Mouse (Mus musculus): ENCODE measurements at regions not wholly inside any gene's neighbourhood (a gene's known extent, or its start where the extent isn't known, plus 50 kb on each side); places are given as distances from the start of the nearest gene placed in this dataset.

GRCm38 (mm10) chr10:68961376-68961775 lies 189.9 kb upstream of the Rhobtb1 start:
- Histone ChIP-seq H3K4me3 (ENCODE audit: insufficient read depth, low read depth, low read length) (no peak overlapping the region), H3K9ac (ENCODE audit: low read depth, low read length) (no peak overlapping the region), H3K27me3 (ENCODE audit: control insufficient read depth, insufficient read depth, low read length) (no peaks in the 10 kb centered on the region), H3K36me3 (ENCODE audit: control insufficient read depth, insufficient read depth, low read length) (no peaks in the 10 kb centered on the region), H3K27ac (replicated peaks; ENCODE audit: insufficient read depth, low read depth, low read length) (no peak overlapping the region), H3K4me1 (ENCODE audit: control insufficient read depth, insufficient read depth, low read length) (no peaks in the 10 kb centered on the region), H3K79me2 (ENCODE audit: control insufficient read depth, insufficient read depth, low read length) (no peaks in the 10 kb centered on the region)
- DNase-seq (ENCODE audit: extremely low read depth, low read depth, low spot score) = no peak
- WGBS = 67% methylated on average over 1 of the region's 1 CpGs
- TF ChIP-seq CTCF (IDR thresholded peaks at IDR 0.05; ENCODE audit: low read depth, low read length) (no peak), POLR2A (IDR thresholded peaks at IDR 0.05; ENCODE audit: extremely low read depth, insufficient read depth, low read length) (no peak)

- Histone ChIP-seq H3K27me3 (ENCODE audit: control insufficient read depth, insufficient read depth, low read length) (no peaks in the 10 kb centered on the region), H3K79me2 (ENCODE audit: control insufficient read depth, insufficient read depth, low read length) (no peaks in the 10 kb centered on the region), H3K4me1 (ENCODE audit: control insufficient read depth, insufficient read depth, low read length) (no peaks in the 10 kb centered on the region), H3K4me3 (ENCODE audit: insufficient read depth, low read depth, low read length) (no peak overlapping the region), H3K9ac (ENCODE audit: low read depth, low read length) (no peak overlapping the region), H3K27ac (replicated peaks; ENCODE audit: insufficient read depth, low read depth, low read length) (no peak overlapping the region), H3K36me3 (ENCODE audit: control insufficient read depth, insufficient read depth, low read length) (no peaks in the 10 kb centered on the region)
- 83% methylated on average over 8 of the region's 8 CpGs for WGBS
- no peak for DNase-seq (ENCODE audit: extremely low read depth, low read depth, low spot score)
- TF ChIP-seq POLR2A (IDR thresholded peaks at IDR 0.05; ENCODE audit: extremely low read depth, insufficient read depth, low read length) (no peak), CTCF (IDR thresholded peaks at IDR 0.05; ENCODE audit: low read depth, low read length) (no peak)
Observed at GRCm38 (mm10) chr10:68963090-68963489, 188.1 kb upstream of the Rhobtb1 start.

- no peak for DNase-seq (ENCODE audit: extremely low read depth, low read depth, low spot score)
- H3K27me3 ChIP-seq (ENCODE audit: control insufficient read depth, insufficient read depth, low read length) = no peaks in the 10 kb centered on the region
- no peak overlapping the region for H3K4me3 ChIP-seq (ENCODE audit: insufficient read depth, low read depth, low read length)
- no peak overlapping the region for H3K27ac ChIP-seq (replicated peaks; ENCODE audit: insufficient read depth, low read depth, low read length)
- H3K79me2 ChIP-seq (ENCODE audit: control insufficient read depth, insufficient read depth, low read length) = no peaks in the 10 kb centered on the region
- H3K4me1 ChIP-seq (ENCODE audit: control insufficient read depth, insufficient read depth, low read length) = no peaks in the 10 kb centered on the region
- 100% methylated on average over 1 of the region's 1 CpGs for WGBS
- H3K36me3 ChIP-seq (ENCODE audit: control insufficient read depth, insufficient read depth, low read length) = no peaks in the 10 kb centered on the region
- H3K9ac ChIP-seq (ENCODE audit: low read depth, low read length) = no peak overlapping the region
- TF ChIP-seq POLR2A (IDR thresholded peaks at IDR 0.05; ENCODE audit: extremely low read depth, insufficient read depth, low read length) (no peak), CTCF (IDR thresholded peaks at IDR 0.05; ENCODE audit: low read depth, low read length) (no peak)
Observed at GRCm38 (mm10) chr10:68965271-68965670, 186.0 kb upstream of the Rhobtb1 start.

GRCm38 (mm10) chr10:68967976-68968968 lies 183.0 kb upstream of the Rhobtb1 start:
- Histone ChIP-seq H3K9ac (ENCODE audit: low read depth, low read length) (no peak overlapping the region), H3K27me3 (ENCODE audit: control insufficient read depth, insufficient read depth, low read length) (no peaks in the 10 kb centered on the region), H3K79me2 (ENCODE audit: control insufficient read depth, insufficient read depth, low read length) (no peaks in the 10 kb centered on the region), H3K4me1 (ENCODE audit: control insufficient read depth, insufficient read depth, low read length) (no peaks in the 10 kb centered on the region), H3K27ac (replicated peaks; ENCODE audit: insufficient read depth, low read depth, low read length) (no peak overlapping the region), H3K36me3 (ENCODE audit: control insufficient read depth, insufficient read depth, low read length) (no peaks in the 10 kb centered on the region), H3K4me3 (ENCODE audit: insufficient read depth, low read depth, low read length) (no peak overlapping the region)
- TF ChIP-seq CTCF (IDR thresholded peaks at IDR 0.05; ENCODE audit: low read depth, low read length) = no peak
- TF ChIP-seq POLR2A (IDR thresholded peaks at IDR 0.05; ENCODE audit: extremely low read depth, insufficient read depth, low read length) = no peak
- no peak for DNase-seq (ENCODE audit: extremely low read depth, low read depth, low spot score)
- WGBS = 67% methylated on average over 15 of the region's 15 CpGs

GRCm38 (mm10) chr10:68970521-68970920 lies 180.7 kb upstream of the Rhobtb1 start:
- H3K9ac ChIP-seq (ENCODE audit: low read depth, low read length) = no peak overlapping the region
- H3K36me3 ChIP-seq (ENCODE audit: control insufficient read depth, insufficient read depth, low read length) = no peaks in the 10 kb centered on the region
- WGBS = 78% methylated on average over 2 of the region's 2 CpGs
- no peak overlapping the region for H3K27ac ChIP-seq (replicated peaks; ENCODE audit: insufficient read depth, low read depth, low read length)
- H3K27me3 ChIP-seq (ENCODE audit: control insufficient read depth, insufficient read depth, low read length) = no peaks in the 10 kb centered on the region
- no peak for DNase-seq (ENCODE audit: extremely low read depth, low read depth, low spot score)
- TF ChIP-seq CTCF (IDR thresholded peaks at IDR 0.05; ENCODE audit: low read depth, low read length) (no peak), POLR2A (IDR thresholded peaks at IDR 0.05; ENCODE audit: extremely low read depth, insufficient read depth, low read length) (no peak)
- no peaks in the 10 kb centered on the region for H3K79me2 ChIP-seq (ENCODE audit: control insufficient read depth, insufficient read depth, low read length)
- H3K4me1 ChIP-seq (ENCODE audit: control insufficient read depth, insufficient read depth, low read length) = no peaks in the 10 kb centered on the region
- H3K4me3 ChIP-seq (ENCODE audit: insufficient read depth, low read depth, low read length) = no peak overlapping the region

- TF ChIP-seq CTCF (IDR thresholded peaks at IDR 0.05; ENCODE audit: low read depth, low read length) = no peak
- TF ChIP-seq POLR2A (IDR thresholded peaks at IDR 0.05; ENCODE audit: extremely low read depth, insufficient read depth, low read length) = no peak
- WGBS = 77% methylated on average over 7 of the region's 7 CpGs
- H3K4me1 ChIP-seq (ENCODE audit: control insufficient read depth, insufficient read depth, low read length) = no peaks in the 10 kb centered on the region
- no peaks in the 10 kb centered on the region for H3K27me3 ChIP-seq (ENCODE audit: control insufficient read depth, insufficient read depth, low read length)
- H3K9ac ChIP-seq (ENCODE audit: low read depth, low read length) = no peak overlapping the region
- H3K79me2 ChIP-seq (ENCODE audit: control insufficient read depth, insufficient read depth, low read length) = no peaks in the 10 kb centered on the region
- no peak for DNase-seq (ENCODE audit: extremely low read depth, low read depth, low spot score)
- no peak overlapping the region for H3K4me3 ChIP-seq (ENCODE audit: insufficient read depth, low read depth, low read length)
- H3K36me3 ChIP-seq (ENCODE audit: control insufficient read depth, insufficient read depth, low read length) = no peaks in the 10 kb centered on the region
- H3K27ac ChIP-seq (replicated peaks; ENCODE audit: insufficient read depth, low read depth, low read length) = no peak overlapping the region
Observed at GRCm38 (mm10) chr10:68974771-68975170, 176.5 kb upstream of the Rhobtb1 start.

Measured in liver, adult 2 months (tissue).